Mouse (Mus musculus): ENCODE measurements around the gene Slc2a10.

Gene Slc2a10

DNA sequence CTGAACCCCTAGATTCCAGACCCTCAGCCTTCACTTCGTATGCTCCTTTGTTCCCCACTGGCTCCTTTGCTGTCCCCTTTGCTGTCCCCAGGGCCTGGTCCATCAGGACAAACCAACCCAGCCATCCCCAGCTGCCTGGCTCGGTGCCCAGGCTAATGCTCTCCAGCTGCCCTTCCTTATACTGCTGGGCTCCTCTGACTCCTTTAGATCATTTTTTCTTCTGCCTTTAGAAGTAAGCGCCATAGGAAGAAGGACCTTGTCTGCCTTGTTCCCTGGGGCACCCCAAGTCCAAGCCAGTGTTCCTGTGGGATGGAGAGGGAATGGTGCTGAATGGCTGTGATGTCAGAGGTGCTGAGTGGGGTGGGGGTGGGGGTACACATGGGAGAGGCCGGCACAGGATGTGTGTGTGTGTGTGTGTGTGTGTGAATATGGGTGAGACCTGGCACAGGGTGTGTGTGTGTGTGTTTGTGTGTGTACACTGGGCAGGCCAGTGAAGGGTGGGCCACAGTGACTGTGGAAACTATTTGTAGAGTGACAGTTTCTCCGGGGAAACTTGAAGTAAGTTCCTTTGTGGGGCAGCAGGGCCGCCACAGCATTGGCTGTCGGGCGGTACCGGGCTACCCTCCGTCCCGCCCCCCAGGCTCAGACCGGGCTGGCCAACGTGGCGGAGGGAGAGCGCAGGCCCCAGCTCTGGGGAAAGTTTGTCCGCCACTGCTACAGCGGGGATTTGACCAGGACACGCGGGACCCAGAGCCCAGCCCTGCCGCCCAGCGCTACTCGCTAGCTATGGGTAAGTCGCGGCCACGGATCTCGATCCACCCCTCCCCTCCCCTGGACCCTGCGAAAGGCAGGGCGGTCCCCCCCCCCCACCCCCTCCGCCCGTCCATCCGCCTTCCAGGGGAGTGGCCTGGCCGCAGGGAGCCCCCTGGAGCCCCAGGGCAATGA, at the start of gene Slc2a10:
Slc2a10 (plus strand) TSS at position 529 of the 945 bp plus-strand sequence.
- peak in 1 of 2 experiments; percentile 33 for DNase-seq

DNA sequence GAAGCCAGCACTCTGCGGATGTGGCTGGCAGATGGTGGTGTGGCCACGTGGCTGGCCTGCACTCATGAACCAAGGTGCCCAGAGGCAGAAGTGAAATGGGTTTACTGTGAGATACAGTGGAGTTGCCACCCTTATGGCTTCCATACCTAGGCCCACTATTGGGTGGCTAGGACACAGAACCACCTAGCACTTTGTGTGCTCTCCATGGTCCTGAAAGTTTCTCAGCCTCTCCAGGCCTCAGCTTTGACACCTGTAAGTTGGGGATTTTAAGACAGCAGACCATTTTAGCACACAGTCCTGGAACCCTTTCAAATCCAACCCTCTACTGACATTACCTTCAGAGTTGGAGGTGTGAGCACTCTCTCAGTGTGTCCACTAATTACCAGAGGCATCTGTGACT, 46.9 kb upstream of the Slc2a10 start:
- no peak for DNase-seq

DNA sequence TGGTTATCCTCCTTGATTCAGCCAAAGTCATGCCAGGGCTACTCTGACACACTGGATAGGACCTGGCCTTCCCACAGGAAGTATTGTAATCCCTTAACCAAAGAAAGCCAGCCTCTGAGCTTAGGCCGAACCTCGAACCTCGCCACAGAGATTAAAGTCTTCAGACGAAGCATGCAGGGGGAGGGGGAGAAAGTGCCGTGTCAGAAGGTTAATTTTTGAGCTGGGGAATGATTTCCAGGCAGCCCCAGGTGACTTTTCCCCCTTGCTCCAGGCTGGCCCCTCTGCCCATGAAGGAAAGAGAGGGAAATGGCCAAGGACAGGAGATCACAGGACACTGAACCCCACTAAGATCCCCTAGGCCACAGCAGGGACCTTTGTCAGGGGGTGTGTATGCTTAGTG, 45.4 kb upstream of the Slc2a10 start:
- no peak for DNase-seq

DNA sequence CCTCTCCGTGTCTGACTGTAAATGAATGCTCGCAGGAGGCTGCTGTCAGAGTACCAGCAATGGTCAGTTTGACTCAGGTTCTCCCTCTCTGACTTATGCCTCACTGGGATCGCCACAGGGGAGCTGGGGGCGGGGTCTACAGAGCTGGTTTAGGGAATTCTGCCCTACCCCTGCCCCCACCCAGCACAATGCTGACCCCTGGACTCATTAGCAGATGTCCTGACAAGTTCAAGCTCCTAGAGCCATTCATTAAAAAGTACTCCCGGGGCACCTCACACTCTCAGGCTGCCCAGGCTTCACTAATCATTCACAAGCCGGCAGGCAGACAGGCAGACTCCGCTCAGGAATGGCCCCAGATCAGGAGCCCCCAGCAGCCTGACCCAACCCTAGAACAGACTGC, 43.9 kb upstream of the Slc2a10 start:
- no peak for DNase-seq

DNA sequence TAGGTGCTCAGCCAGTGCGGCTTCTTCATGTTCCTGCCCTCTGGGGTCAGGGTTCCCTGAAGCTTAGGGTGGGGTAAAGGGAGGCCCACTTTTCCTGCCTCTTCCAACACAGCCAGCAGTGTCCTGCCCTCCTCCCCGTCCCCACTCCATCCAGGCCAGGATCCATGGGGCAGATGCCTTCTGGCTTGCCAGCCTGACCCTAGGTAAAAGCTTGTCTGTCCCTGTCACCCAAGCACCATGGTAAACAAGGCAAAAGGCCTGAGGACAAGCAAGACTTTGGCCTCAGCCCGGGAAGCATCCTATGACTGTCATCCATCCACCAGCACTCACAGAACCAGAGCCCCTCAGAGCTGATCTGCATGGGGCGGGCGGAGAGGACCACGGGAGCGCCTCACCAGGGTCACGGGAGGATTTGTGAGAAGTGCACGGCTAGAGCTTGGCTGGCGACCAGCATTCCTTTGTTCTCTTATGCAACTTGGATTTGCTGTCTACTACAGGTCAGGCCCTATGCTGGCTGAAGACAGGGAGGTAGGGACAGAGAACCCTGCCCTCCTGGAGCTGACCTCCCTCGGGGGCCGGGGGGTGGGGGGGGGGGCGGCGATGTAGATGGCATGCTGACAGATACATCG, 35.6 kb upstream of the Slc2a10 start:
- no peak for DNase-seq

DNA sequence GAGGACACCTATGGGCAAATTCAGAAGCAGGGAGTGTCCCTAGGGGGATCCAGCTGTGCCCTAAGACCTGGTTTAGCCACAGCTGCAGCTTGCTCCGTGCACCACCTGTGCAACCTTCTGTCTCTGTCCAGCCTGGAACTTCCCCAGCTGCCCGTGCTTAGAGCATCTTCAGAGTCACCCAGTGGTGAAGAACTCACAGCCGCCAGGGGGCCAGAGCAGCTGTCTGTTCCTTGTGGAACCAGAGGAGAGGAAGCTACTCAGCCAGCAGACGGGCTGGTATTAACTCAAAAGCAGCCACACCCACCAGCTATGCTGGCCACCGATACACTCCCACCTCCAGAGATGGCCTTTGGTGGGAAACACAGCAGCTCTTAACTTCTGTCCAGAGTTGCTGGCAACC, 33.4 kb upstream of the Slc2a10 start:
- DNase-seq: no peak

DNA sequence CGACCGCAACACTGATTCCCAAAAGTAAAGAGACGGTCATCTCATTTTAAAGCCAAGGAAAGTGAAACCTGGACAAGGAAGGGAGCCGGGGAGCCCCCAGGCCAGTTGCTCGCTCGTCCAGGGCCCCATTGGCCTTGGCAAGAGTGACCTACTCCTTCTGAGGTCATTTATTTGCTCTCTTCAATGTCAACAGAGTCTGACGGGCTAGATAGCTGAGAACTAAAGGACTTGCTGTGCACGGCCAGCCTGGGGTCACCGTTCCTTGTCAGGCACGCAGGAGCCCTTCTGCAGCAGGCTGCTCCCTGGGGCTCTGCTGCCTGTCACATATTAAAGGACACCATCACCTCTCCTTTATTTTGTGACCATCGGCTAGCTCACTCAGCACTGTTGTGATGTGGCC, 31.6 kb upstream of the Slc2a10 start:
- DNase-seq: no peak

DNA sequence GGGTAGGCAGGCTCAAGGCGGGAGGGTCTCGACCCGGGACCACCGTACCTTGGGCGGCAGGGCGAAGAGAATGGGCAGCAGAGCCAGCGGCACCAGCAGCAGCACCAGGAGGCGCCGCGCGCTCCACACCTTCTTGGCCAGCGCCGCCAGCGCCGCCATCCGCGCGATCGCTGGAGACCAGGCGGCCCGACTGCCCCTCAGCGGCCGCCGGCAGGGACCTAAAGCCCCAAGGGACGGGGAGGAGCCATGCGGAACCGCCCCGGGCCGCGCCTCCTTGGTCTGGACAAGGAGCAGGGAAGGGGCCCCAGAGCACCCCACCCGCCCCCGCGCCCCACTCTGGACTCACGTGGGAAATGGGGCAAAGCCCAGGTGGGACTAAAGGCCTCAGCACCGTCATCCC, 30.6 kb upstream of the Slc2a10 start, which contains the start of gene Slc13a3:
Slc13a3 (minus strand) TSS at position 228 of the 400 bp plus-strand sequence.
- DNase-seq: no peak

DNA sequence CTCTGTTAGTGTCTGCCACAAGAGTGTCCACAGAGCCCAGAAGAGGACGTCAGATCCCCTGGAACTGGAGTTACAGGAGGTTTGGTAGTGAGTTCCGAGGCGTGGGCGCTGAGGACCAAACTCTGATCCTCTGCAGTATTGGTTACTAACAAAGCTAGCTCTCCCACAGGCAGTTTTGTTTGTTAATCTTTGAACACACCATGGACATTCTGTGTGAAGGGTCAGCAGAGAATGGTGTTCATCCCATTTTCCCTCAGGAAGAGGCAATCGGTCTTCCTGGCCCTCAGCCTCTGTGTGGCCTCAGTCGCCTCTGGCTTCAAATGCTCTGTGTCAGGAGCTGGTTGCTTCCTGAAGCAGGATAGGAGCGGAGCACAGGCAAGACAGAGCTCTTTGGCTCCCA, 28.2 kb upstream of the Slc2a10 start:
- DNase-seq: no peak

DNA sequence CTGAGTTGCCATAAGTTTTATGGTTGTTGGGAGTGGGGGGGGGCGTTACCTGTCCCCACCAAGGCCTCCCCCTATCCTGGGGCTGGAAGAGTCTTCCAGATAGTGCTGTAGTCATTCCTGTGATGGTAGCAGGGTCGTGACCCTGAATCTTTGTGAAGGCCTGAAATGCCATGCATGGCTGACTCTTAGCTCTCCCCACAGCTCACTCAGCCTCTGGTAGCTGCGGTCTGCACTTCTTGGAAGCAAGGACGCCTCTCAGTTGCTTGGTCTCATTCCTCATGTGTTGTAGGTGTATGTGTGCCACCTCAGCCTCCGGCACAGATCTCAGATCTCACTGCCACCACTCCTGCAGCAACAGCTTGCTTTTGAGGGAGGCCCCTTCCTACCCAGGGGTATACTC, 27.7 kb upstream of the Slc2a10 start:
- DNase-seq: no peak

DNA sequence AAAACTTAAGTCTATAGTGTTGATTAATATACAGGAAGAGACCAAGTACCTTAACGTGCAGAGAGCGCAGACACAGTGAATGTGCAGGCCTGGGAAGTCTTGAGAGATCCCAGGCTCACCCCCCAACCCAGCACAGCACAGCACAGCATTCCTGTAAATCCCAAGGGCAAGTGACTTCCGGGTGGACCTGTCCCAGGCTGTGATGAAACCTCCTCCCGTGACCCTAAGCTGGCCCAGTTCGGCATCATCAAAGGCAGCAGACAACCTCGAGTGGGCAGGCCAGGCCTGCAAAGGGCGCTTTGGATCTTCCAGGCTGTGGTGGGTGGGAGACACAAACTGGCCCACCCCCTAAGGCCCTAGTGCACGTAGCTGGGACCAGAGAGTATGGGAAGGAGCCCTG, 21.6 kb upstream of the Slc2a10 start:
- DNase-seq: no peak

DNA sequence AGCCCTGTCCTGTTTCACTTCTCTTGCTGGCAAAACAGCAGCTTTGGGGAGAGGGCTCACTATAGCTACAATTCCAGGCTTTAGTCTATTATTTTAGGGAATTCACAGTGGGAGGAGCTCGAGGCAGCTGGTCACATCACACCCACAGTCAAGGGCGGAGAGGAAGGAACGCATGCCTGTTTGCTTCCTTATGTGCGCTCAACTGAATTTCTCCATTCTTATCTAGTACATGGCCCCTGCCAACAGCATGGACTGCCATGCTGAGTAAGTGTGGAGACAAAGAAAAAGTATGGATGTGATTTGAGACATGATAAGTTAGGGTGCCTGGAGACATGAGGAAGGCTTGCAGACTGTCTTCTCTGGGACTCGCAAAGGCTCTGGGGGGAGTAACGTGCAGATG, 19.4 kb upstream of the Slc2a10 start:
- DNase-seq: no peak

DNA sequence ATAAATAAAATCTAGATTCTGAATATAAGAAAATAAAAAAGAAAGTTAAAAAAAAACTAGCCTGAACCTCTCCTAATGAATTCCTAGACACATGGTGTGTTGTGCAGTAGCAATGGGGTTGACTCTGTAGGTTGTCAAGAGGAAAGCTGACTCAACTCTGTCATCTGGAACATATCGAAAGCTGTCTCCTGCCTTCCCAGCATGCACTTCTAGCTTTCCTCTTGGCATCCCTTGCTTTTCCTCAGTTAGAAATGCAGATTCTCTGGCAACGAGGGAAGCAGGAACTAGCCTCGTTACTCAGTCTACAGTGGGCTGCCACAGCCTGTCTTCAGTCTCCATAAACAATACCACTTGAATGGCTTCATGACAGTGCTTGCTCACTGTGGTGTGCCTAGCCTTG, 17.8 kb upstream of the Slc2a10 start:
- DNase-seq: no peak

DNA sequence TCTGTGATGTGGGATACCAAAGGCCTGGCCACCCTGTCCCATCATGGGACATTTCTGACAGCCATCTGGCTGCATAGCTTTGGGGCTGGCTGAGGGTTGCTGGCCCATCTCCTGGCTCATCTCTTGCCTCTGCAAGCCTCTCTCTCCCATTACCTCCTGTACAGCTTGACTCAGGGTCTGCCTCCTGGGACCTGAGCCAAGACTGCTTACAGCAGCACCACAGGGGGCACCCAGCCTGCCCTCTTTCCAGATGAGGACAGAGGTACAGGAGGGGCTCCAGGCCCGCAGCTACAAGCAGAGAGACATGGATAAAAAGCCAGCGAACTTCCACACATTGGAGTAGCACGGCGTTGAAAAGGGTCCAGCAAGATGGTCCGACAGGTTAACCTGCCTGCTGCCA, 17.2 kb upstream of the Slc2a10 start:
- DNase-seq: peak in 1 of 2 experiments; percentile 43

DNA sequence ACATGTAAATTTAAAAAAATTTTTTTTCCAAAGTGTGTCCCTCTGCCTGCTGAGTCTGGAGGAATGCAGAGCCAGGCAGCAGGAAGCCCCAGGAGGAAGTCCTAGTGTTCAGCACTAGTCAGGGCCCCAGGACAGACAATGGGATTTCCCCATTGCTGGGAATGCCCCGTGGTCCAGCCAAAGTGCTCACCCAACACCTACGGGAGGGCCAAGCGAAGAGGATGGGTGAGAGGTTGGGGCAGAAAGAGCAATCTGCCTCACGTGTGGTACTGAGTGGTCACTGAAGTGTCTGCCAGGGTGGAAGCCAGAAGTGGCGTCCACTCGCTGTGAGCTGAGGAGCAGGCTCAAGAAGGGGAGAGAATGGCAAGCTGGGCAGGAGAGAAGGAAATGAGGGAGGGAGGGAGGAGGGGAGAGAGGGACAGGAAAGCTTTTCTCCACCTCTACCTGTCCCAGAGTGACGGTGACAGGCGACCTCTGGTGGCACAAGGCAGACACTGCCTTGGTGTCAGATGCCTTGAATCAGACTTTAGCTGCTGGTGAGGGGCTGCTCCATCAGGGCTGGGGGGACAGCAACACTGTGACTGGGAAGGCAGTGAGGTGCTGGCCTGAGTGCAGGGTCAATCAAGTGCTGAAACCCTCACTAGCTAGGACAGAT, 16.6 kb upstream of the Slc2a10 start:
- DNase-seq: peak; percentile 73 to 84

DNA sequence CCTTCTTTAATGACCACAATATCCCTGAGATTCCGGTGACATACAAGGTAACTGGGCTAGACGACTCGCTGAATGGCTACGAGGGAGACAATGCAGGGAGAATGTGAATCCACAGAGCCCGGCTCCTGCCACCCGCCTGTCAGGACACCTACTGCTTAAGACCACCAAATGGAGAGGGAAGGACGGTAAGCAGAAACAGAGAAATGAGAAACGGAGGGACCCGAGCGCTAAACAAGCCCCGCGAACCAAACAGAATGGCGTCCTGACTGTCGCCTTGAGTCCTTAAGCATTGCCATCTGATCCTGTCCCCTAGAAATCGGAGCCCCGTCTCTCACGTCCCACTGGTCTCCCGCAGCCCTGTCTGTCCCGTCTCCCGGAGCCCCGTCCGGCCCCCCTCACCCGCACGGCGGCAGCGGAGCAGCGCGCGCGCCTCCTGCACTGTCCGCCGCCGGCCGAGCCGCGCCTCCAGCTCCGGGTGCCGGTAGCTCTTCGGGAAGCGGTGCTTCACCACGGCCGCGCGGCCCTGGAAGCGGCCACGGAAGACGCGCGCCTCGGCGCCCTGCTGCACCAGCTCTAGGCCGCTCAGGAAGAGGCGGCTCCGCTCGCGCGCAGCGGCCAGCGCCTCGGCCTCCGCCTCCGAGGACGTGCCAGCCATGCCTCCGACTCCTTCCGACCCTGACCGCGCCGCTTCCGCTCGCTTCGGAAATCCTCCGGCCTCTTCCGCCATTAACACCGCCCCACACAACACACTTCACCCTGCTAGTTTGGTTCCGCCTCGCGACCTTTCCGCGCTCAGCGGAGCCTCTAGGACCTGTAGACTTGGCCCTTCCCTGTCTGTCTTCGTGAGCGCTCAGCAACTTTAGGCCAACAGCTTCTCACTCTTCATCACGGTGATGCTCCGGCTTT, 10.7 kb upstream of the Slc2a10 start, which contains the start of gene Trp53rka:
Trp53rka (minus strand) TSS at position 677 of the 906 bp plus-strand sequence.
- peak; percentile 86 to 89 for DNase-seq

DNA sequence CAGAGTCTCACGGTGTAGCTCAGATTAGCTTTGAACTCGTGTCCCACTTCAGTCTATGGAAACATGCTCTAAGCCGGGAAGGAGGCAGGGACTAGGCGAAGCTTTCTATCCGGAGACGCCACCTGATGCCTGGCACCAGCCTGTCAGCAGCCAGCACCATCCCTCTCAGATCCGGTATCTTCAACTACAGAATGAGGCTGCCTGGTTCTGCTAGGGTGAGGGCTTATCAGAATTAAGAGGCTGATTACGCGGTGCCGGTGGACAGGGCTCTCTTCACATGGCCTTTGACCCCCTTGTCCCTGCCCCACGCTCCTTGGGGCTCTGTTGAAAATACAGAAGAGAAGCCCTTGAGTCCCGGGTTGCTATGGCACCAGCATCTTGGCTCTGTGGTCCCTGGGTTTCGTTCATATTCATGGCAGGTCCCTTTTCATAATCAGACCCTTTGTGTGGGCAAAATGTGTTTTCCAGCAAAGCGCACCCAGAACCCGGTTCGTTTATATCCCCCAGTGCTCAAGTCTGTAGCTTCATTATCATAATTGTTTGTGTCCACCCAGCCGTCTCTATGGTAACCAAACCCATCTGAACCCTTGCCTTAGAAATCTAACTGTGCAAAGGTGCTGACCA, 9.9 kb upstream of the Slc2a10 start:
- peak; percentile 37 to 42 for DNase-seq

DNA sequence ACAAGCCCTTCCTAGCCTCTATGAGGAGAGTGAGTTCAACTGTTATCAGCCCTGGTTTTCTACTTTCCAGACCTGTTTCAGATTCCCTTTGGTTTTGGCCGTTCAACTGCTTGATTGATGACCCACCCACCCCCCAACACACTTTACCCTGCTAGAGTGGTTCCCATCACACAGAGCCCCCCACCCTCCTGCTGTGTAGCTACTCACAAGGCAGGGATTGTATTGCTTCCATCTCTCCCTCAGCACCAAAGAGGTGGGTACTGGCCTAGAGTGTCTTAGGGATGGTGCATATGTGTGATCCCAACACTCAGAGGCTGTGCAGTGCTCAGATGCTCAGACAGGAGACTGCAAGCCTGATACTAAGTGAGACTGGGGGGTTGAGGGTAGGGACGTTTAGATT, 9.1 kb upstream of the Slc2a10 start:
- no peak for DNase-seq

DNA sequence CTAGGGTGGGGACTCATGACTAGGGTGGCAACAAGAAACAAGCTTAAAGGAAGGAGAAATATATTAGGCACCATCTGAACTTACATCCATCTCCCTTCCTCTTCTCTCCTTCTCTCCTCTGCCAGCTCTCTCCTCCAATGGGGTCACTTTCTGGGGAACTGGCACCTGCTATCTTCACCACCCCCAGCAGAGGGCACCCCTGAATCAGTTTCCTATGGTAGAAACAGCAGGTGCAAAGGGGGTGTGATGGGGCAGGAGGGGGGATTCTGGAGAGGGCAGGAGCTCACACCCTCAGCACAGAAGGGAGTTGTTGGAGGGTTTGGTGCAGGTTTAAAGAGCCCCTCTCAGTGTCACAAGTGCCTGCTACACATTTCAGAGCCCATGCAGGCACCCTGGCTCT, 7.3 kb upstream of the Slc2a10 start:
- peak; percentile 32 to 56 for DNase-seq

DNA sequence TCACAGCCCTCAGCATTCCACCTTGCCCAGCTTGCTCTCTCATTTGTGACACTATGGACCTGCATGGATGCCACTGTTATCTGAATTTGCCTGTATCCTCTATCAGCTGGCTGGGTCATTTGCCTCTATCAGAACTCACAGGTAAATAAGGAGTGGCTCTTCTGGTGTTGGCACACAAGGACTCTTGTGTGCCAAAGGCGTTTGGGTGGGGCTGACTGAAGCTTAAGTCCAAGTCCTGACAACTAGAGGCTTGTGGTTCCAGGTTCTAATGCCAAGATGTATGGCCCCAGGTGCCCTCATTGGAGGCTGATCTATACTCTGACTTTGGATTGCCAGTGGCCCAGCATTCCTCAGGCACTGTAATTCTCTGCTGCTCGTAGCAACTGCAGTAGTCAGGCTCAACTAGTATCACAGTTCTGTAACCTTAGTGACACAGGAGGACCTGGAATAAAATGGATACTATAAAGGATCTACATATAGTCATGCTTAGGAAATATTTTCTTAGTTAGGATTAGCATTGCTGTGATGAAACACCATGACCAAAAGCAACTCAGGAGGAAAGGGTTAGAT, 5.8 kb upstream of the Slc2a10 start:
- no peak for DNase-seq

DNA sequence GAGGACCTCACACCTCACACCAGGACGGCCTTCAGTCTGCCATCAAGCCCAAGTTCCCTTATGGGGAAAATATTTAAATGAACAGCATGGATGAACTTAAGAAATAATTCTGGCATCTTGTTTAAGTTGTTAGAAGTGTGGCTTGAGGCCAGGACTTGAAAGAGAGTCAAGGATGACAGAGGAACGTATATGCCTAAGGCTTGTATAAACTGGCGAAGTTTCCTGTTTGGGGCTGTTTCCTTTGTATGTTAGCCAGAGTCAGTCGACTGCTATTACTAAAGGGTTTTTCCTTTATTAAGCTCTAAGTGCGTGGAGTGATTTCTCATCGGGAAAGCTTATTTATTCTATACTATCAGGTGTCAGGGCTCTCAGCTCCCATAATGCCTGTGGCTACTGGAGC, 4.8 kb upstream of the Slc2a10 start:
- no peak for DNase-seq

DNA sequence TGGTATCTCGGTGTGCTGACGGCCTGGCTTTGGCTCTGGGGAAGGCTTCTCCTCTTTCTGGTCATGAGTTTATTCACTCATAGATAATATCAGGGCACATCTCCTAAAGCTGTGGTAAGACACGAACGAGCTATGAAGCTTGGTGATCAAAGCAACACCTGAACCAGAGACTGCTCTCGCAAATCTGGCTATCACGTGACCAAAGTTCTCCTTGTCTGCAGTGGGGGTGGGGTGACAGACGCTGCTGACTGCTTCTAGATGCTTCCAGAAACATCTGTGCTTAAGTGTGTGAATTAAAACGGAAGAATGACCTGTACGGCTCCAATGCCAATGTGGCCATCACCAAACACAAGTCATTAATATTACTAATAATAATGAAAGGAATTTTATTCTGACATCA, 6.1 kb downstream of the Slc2a10 start:
- DNase-seq: no peak
